8 mouse cellular contexts compared by ENCODE assay signal in genomic region chr10:125970500-125970899, GRCm38 (mm10). TPM values are rescaled to one million over a fixed set of nuclear protein-coding genes. Genes with fewer than 3 reads are reported as not detected.
DNase-seq lines count a peak whose midpoint lies in the region; ATAC-seq lines count a peak whose summit lies in the region.

No protein-coding gene starts in this region.

- no peaks in the 10 kb centered on the region for H3K27me3 ChIP-seq in embryonic facial prominence, embryonic 15.5 days

- H3K4me3 ChIP-seq in embryonic facial prominence, embryonic 15.5 days (replicated peaks), result peak overlapping the region; percentile 98

- H3K27ac ChIP-seq in embryonic facial prominence, embryonic 15.5 days (replicated peaks), result peak overlapping the region; percentile 96

- intact Hi-C loops in heart, postnatal 14 days (cut with DNase I), result no loop called here

- peak; percentile 35; the same call in 1 of the 2 replicates for ATAC-seq in embryonic facial prominence, embryonic 15.5 days (ENCODE audit: insufficient number of reproducible peaks, low FRiP score, low TSS enrichment, low read depth)

- no peaks in the 10 kb centered on the region for H3K9me3 ChIP-seq in embryonic facial prominence, embryonic 15.5 days (replicated peaks)

- peaks cover 32% of the 10 kb centered on the region for H3K4me1 ChIP-seq in embryonic facial prominence, embryonic 15.5 days

- DNase-seq in heart, postnatal 14 days, result peak; percentile 11 to 25
- DNase-seq in heart, adult 9 months (ENCODE audit: low spot score in 2 of 2), result no peak
- DNase-seq in 3T3-L1 (ENCODE audit: low read depth, low spot score), result peak; percentile 79
- DNase-seq in kidney, postnatal 36 days, result peak; percentile 33 to 40
- DNase-seq in layer of hippocampus, adult 9-11 months, result no peak
- no peak for DNase-seq in layer of hippocampus, adult 18-20 months (ENCODE audit: low spot score in 2 of 2)
- DNase-seq in heart, adult 18-20 months, result no peak

- H3K36me3 ChIP-seq in embryonic facial prominence, embryonic 15.5 days, result peaks cover 10% of the 10 kb centered on the region

- 22% methylated on average over 4 of the region's 4 CpGs for WGBS in embryonic facial prominence, embryonic 15.5 days

- H3K4me2 ChIP-seq in embryonic facial prominence, embryonic 15.5 days (replicated peaks), result peak overlapping the region; percentile 67

- H3K9ac ChIP-seq in embryonic facial prominence, embryonic 15.5 days, result no peak overlapping the region

RNA-seq across cellular contexts. Expression of gene Lrig3, which starts 4.5 kb away (rescaled TPM):
- total RNA-seq in heart, postnatal 14 days (2021), result 1 to 10 TPM; 2.2 to 2.5 TPM
- polyA plus RNA-seq in embryonic facial prominence, embryonic 15.5 days (2015; fragmentation: Nextera tagmentation; extraction: Ambion mirVana), result 30.5 and 32.5 TPM in 2 replicates
- total RNA-seq in layer of hippocampus, adult 18-20 months (2021), result 1 to 10 TPM; 4.0 to 5.6 TPM
- 1 to 10 TPM; 1.5 to 2.7 TPM for total RNA-seq in heart, adult 18-20 months (2021)

Comparison
In these comparisons a context has a peak if more than half of its experiments do, and no peak if none do; other contexts are left out.
1. DNase-seq: peak in heart, postnatal 14 days (2 of 2), 3T3-L1 (single experiment) and kidney, postnatal 36 days (2 of 2); none in heart, adult 9 months (0 of 2), layer of hippocampus, adult 9-11 months (single experiment), layer of hippocampus, adult 18-20 months (0 of 2) and heart, adult 18-20 months (0 of 2).